Mouse (Mus musculus) kidney, embryonic 14.5 days (tissue): ENCODE measurements around the gene Gm26938. TPM values are rescaled to one million over a fixed set of nuclear protein-coding genes. Genes with fewer than 3 reads are reported as not detected.

Experiments
- ATAC-seq: fragments of 200-750 bp; cut with Nextera tagmentation; 2 replicates; pipeline ENCODE4 v1.8.0; 2017; ENCODE audit warnings: moderate number of reproducible peaks, mild to moderate bottlenecking, moderate TSS enrichment, moderate library complexity; ENCODE audit not compliant: low FRiP score, low TSS enrichment
- H3K27ac ChIP-seq: fragments of 300-500 bp; sonication (generic); 2 replicates; pipeline ENCODE4 v1.5.1; 2014; ENCODE audit warnings: low read depth, mild to moderate bottlenecking, low read length, moderate library complexity, mixed read lengths
- H3K27me3 ChIP-seq: fragments of 300-500 bp; sonication (generic); 2 replicates; pipeline ENCODE4 v1.6.1; 2014; ENCODE audit warnings: mild to moderate bottlenecking, low read length; ENCODE audit not compliant: control insufficient read depth, insufficient read depth
- H3K36me3 ChIP-seq: fragments of 300-500 bp; sonication (generic); 2 replicates; pipeline ENCODE4 v1.6.1; 2014; ENCODE audit warnings: low read length, mixed read lengths; ENCODE audit not compliant: control insufficient read depth, insufficient read depth
- H3K4me1 ChIP-seq: fragments of 300-500 bp; sonication (generic); 2 replicates; pipeline ENCODE4 v1.6.1; 2014; ENCODE audit warnings: low read length, mixed read lengths; ENCODE audit not compliant: control insufficient read depth, insufficient read depth
- H3K4me2 ChIP-seq: fragments of 300-500 bp; sonication (generic); replicated peaks from 2 replicates; pipeline ENCODE4 v1.6.1; 2014; ENCODE audit warnings: low read depth, mild to moderate bottlenecking, low read length
- H3K4me3 ChIP-seq: fragments of 300-500 bp; sonication (generic); 2 replicates; pipeline ENCODE4 v1.5.1; 2014; ENCODE audit warnings: mild to moderate bottlenecking, low read length
- H3K9ac ChIP-seq: fragments of 300-500 bp; sonication (generic); 2 replicates; pipeline ENCODE4 v1.6.1; 2014; ENCODE audit warnings: low read depth, mild to moderate bottlenecking, low read length, moderate library complexity
- H3K9me3 ChIP-seq: fragments of 300-500 bp; sonication (generic); 2 replicates; pipeline ENCODE4 v1.6.1; 2016; ENCODE audit warnings: low read length; ENCODE audit not compliant: control insufficient read depth
- WGBS: fragments of 180-500 bp; shearing (Covaris S2); extraction: QIAGEN DNeasy Blood & Tissue Kit; methylation state at CpG from one replicate; pipeline ENCODE4 v1.1.7; 2014; 5-methylcytosine and 5-hydroxymethylcytosine counted together
- polyA plus RNA-seq: library from polyadenylated mRNA; unstranded; fragments of >200 nt; fragmentation: Nextera tagmentation; extraction: Ambion mirVana; gene quantifications from 2 replicates; pipeline ENCODE4 v1.2.1, GENCODE M21; 2014

Gm26938 gene
- not detected in 2 replicates for polyA plus RNA-seq

DNA sequence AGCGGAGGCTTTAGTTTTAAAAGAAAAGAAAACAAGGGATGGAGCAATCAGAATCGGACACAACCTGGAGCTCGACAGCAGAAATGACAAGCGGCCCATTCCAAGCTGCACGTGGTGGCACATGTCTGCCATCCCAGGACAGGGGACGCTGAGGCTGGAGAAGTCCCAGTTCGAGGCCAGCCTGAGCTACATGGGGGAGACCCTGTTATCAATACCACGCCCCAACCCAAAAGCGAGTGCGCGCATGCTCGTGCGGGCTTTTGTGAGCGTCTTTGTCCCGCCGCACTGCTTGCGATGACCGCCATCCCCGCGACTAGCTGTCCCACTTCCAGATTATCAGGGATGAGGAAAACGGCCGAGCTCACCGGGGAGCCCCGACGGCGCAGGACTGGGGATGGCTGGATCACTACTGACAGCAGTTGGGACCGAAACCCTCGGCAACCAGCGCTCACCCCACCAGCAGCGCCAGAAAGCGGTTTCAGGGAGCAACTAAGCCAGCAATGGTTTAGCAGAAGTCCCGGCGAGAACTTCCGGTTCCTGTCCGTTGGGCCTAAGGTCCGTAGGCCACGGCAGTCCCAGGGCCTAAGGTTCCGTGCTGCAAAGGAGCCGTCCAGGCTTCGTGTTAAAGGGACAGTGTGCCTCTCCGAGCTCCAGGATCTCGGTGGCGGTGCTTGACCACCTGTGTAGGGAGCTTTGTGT lies at the start of gene Gm26938, which contains the start of gene Psmg3:
TSS of gene Gm26938 (minus strand) at position 51 of the 699 bp plus-strand sequence.
TSS of gene Psmg3 (minus strand) at position 529 of the 699 bp plus-strand sequence.
- Histone ChIP-seq H3K4me1 (peaks cover 16% of the 10 kb centered on the region), H3K9me3 (no peaks in the 10 kb centered on the region), H3K4me3 (peak within 1 kb of the TSS; percentile 96), H3K36me3 (peaks cover 23% of the 10 kb centered on the region), H3K4me2 (peak within 1 kb of the TSS; percentile 95), H3K27me3 (no peaks in the 10 kb centered on the region), H3K27ac (peak within 1 kb of the TSS; percentile 73; the same call in 1 of the 2 replicates), H3K9ac (peak within 1 kb of the TSS; percentile 79)
- under 1% methylated on average over 43 of the region's 43 CpGs for WGBS
- peak; percentile 77 for ATAC-seq

- H3K27me3 ChIP-seq = no peaks in the 10 kb centered on the region; the same call in 1 of the 2 replicates
- H3K9ac ChIP-seq = no peak overlapping the region
- H3K4me3 ChIP-seq = no peak overlapping the region
These were observed 45.3 kb upstream of the Gm26938 start for GRCm38 (mm10) chr5:139871526-139871925.

GRCm38 (mm10) chr5:139870886-139871285 lies 44.7 kb upstream of the Gm26938 start:
- Histone ChIP-seq H3K4me1 (no peaks in the 10 kb centered on the region), H3K9me3 (no peaks in the 10 kb centered on the region), H3K4me3 (no peak overlapping the region), H3K27ac (no peak overlapping the region), H3K27me3 (no peaks in the 10 kb centered on the region; the same call in 1 of the 2 replicates), H3K4me2 (no peak overlapping the region), H3K9ac (no peak overlapping the region), H3K36me3 (no peaks in the 10 kb centered on the region)
- WGBS = 24% methylated on average over 4 of the region's 4 CpGs
- no peak for ATAC-seq

More at GRCm38 (mm10) chr5:139871526-139871925, 45.3 kb upstream of the Gm26938 start:
- whole genome bisulfite sequencing = 95% methylated on average over 1 of the region's 1 CpGs
- no peak for ATAC-seq
- no peaks in the 10 kb centered on the region for H3K4me1 ChIP-seq
- H3K9me3 ChIP-seq = no peaks in the 10 kb centered on the region
- no peaks in the 10 kb centered on the region for H3K36me3 ChIP-seq
- H3K4me2 ChIP-seq = no peak overlapping the region
- no peak overlapping the region for H3K27ac ChIP-seq

DNA sequence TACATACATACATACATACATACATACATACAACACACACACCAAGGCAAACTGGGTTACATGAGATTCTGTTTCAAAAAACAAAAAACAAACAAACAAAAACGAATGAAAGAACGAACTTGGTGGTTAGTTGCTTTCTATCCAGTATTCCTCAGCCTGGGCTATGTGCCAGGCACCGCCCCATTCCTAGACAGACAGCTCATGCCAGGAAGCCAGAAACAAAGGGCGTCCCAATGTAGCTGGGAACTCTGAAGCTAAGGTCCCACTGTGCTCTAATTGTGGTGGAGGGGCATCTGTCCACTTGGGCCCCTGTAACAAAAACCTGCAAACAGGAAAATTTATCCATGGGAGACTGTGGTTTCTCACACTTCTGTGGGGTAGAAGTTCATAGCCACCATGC lies 36.6 kb upstream of the Gm26938 start:
- 62% methylated on average over 4 of the region's 4 CpGs for WGBS
- no peaks in the 10 kb centered on the region for H3K36me3 ChIP-seq
- no peaks in the 10 kb centered on the region for H3K9me3 ChIP-seq
- H3K4me3 ChIP-seq = no peak overlapping the region
- ATAC-seq = no peak
- H3K4me1 ChIP-seq = no peaks in the 10 kb centered on the region
- H3K9ac ChIP-seq = no peak overlapping the region
- no peak overlapping the region for H3K27ac ChIP-seq
- H3K4me2 ChIP-seq = no peak overlapping the region
- no peaks in the 10 kb centered on the region; the same call in 1 of the 2 replicates for H3K27me3 ChIP-seq

DNA sequence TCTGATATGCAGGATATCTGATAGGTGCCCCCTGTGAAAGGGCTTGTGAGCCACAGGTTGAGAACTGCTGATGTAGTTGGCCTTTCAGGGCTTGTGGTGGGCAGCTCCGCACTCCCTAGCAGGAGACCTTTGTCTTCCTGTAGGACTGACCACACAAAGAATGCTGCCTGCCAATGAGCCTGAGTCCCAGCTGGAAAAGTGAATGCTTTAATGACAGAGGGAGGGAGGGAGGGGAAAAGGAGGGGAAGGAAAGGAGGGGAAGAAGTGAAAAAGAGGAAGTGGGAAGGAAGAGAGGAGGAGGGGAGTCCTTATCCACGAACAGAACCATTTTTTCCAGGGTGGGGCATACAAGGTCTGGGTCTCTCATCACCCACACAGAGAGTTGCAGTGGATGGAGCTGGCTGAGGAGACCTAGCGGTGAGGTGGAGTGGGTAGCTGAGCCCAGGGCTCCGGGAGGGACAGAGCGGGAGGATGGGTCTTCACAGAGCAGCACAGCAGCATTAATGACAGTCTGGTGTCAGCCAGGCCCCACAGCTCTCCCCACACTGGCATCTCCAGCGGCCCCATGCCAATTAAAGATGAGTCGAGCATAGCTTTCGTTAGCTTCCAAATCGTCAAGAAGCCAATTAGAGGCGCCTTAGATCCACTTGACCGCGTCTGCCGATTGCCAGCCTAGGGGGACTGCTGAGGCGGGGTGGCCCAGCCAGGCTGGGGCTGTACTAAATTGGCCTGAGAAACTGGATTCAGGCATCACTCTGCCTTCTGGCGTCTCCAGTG lies 34.3 kb upstream of the Gm26938 start:
- WGBS = 33% methylated on average over 15 of the region's 15 CpGs
- Histone ChIP-seq H3K9me3 (no peaks in the 10 kb centered on the region), H3K9ac (no peak overlapping the region), H3K36me3 (no peaks in the 10 kb centered on the region), H3K4me2 (no peak overlapping the region), H3K27ac (no peak overlapping the region), H3K4me3 (no peak overlapping the region), H3K4me1 (no peaks in the 10 kb centered on the region), H3K27me3 (no peaks in the 10 kb centered on the region)
- ATAC-seq = no peak

GRCm38 (mm10) chr5:139849626-139850320 lies 23.6 kb upstream of the Gm26938 start:
- no peaks in the 10 kb centered on the region for H3K27me3 ChIP-seq
- H3K9ac ChIP-seq = no peak overlapping the region
- no peak overlapping the region for H3K4me3 ChIP-seq
- H3K9me3 ChIP-seq = peaks cover 7% of the 10 kb centered on the region; the same call in 1 of the 2 replicates
- no peaks in the 10 kb centered on the region for H3K36me3 ChIP-seq
- ATAC-seq = no peak
- no peak overlapping the region for H3K27ac ChIP-seq
- 66% methylated on average over 12 of the region's 12 CpGs for WGBS
- no peaks in the 10 kb centered on the region; the same call in 1 of the 2 replicates for H3K4me1 ChIP-seq
- no peak overlapping the region for H3K4me2 ChIP-seq

DNA sequence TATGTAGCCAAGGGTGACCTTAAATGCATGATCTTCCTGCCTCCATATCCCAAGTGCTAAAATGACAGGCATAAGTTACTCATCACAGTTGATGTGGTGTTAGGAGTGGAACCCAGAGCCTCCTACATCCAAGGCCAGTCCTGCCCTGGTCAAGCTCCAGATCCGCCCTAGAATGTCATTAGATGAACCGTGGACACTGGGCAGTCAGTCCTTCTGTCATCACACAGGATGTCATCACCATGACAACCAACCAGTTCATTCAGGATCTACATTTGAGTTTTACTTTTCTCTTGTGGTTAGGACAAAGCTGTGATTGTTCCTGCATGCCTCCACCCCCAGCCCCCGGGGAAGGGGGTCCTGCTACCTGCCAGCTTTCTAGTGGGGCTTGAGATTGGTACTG lies 12.9 kb upstream of the Gm26938 start:
- no peak overlapping the region for H3K4me2 ChIP-seq
- no peak for ATAC-seq
- no peak overlapping the region for H3K27ac ChIP-seq
- H3K4me1 ChIP-seq = no peaks in the 10 kb centered on the region
- no peaks in the 10 kb centered on the region for H3K36me3 ChIP-seq
- H3K9ac ChIP-seq = no peak overlapping the region
- H3K27me3 ChIP-seq = no peaks in the 10 kb centered on the region; the same call in 1 of the 2 replicates
- H3K4me3 ChIP-seq = no peak overlapping the region
- H3K9me3 ChIP-seq = no peaks in the 10 kb centered on the region; the same call in 1 of the 2 replicates
- WGBS = 47% methylated on average over 3 of the region's 3 CpGs

DNA sequence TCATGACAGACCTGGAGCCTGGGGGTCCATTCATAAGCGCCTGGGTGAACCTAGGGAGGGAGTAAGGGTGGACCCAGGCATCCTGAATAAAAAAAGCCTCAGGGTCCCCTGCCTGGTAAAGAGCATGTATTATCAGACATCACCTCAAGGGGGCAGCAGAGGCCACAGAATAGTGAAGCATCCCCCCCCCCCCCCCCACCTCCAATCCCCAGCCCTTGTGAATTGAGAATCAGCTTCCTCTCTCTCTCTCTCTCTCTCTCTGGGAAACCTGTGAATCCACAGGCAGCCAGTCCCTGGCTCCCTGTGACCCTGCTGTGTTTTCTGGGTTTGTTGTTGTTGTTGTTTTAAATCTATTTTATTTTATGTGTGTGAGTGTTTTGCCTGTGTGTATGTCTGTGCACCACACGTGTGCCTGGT lies 12.3 kb upstream of the Gm26938 start:
- Histone ChIP-seq H3K4me3 (no peak overlapping the region), H3K4me1 (no peaks in the 10 kb centered on the region), H3K4me2 (no peak overlapping the region), H3K27me3 (no peaks in the 10 kb centered on the region; the same call in 1 of the 2 replicates), H3K9me3 (no peaks in the 10 kb centered on the region), H3K36me3 (no peaks in the 10 kb centered on the region), H3K27ac (no peak overlapping the region), H3K9ac (no peak overlapping the region)
- WGBS = 25% methylated on average over 2 of the region's 2 CpGs
- peak; percentile 67; the same call in 1 of the 2 replicates for ATAC-seq
